Mouse (Mus musculus): Measurements from ENCODE around the gene Dusp10. TPM values are rescaled to one million over a fixed set of nuclear protein-coding genes. Genes with fewer than 3 reads are reported as not detected.

Dusp10 gene
- polyA plus RNA-seq, 1 experiment = 0.22 TPM

DNA sequence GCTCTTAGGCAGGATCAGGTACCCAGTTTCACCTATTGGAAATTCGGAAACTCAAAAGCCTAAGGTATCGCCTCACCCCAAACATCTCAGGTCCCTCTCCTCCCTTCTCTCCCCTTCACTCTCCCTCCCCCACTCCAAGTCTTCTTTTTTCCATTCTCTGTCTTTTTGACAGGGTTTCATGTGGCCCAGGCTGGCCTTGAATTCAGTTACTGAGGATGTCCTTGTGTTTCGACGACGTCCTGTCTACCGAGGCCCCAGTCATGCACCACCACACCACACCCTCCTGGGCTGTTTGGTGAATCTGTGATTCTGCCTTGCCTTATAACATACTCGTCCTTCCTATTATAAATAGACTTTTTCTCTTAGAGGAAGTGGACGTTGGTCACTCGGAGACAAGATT, 34.7 kb downstream of the Dusp10 start:
- peaks cover 3% of the 10 kb centered on the region for H3K4me1 ChIP-seq (ENCODE audit: control insufficient read depth)
- H3K4me3 ChIP-seq (replicated peaks) = no peak overlapping the region
- no peaks in the 10 kb centered on the region for H3K27me3 ChIP-seq (ENCODE audit: control insufficient read depth)
- H3K9me3 ChIP-seq (ENCODE audit: control insufficient read depth, low read length) = no peaks in the 10 kb centered on the region
- no peak for TF ChIP-seq GATA1 (IDR thresholded peaks at IDR 0.05; ENCODE audit: low read length)
- TF ChIP-seq TAL1 (IDR thresholded peaks at IDR 0.05; ENCODE audit: low read length) = no peak
- H3K36me3 ChIP-seq (ENCODE audit: control insufficient read depth) = no peaks in the 10 kb centered on the region

DNA sequence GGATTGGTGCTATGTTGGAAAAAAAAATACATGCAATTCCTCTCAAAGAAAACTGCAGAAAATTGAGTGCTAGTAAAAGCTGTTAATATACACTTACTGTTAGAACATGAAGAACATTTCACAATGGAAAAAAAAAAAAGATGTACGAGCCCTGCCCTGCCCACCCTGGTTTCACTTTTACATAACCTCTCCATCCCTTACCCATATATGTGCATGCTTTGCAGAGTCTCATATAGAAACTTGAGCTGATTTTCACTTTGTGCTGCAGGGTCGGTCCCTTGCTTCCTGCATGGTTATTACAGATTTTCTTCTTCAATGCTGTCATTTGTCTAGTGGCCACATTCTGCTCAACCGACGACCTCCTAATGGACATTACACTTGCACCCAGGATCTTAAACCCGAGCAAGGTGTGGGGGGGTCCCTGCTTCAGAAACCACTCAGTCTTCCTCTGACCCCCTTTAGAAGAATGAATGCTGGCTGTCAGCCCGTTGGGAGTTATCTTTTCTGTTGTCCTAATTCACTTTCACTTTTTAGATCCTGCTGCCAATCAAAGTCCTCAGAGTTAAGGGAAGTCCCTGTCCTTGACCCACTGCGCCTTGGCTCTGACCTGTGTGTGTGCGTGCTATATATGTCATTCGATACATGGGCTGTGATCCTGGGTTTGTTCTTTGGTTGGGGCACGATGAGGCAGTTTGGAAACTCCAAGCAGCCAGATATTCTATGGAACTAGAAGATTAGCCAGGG, 35.7 kb downstream of the Dusp10 start:
- no peaks in the 10 kb centered on the region for H3K36me3 ChIP-seq (ENCODE audit: control insufficient read depth)
- TF ChIP-seq TAL1 (IDR thresholded peaks at IDR 0.05; ENCODE audit: low read length) (no peak), GATA1 (IDR thresholded peaks at IDR 0.05; ENCODE audit: low read length) (no peak)
- H3K4me3 ChIP-seq (replicated peaks) = no peak overlapping the region
- no peaks in the 10 kb centered on the region for H3K4me1 ChIP-seq (ENCODE audit: control insufficient read depth)
- no peaks in the 10 kb centered on the region for H3K27me3 ChIP-seq (ENCODE audit: control insufficient read depth)
- no peaks in the 10 kb centered on the region for H3K9me3 ChIP-seq (ENCODE audit: control insufficient read depth, low read length)

DNA sequence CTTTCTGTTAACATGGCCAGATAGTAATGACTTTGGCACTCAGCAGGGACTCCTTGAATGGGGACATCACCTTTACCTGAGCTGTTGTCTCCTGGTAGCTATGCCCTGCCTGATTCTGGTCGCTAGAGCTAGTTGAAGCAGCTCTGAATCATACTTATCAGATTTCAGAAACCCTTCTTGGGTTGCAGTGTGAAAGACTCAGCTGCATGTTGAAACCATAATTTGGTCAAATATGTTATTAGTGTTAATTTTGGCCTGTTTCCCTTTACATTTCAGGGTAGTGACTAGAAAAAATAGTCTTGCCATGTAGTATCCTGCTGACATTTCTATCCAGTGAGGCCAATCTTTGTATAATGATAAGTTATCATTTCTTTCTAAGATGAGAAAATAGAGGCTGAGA, 38.2 kb downstream of the Dusp10 start:
- Histone ChIP-seq H3K36me3 (ENCODE audit: control insufficient read depth) (no peaks in the 10 kb centered on the region), H3K9me3 (ENCODE audit: control insufficient read depth, low read length) (no peaks in the 10 kb centered on the region), H3K27me3 (ENCODE audit: control insufficient read depth) (no peaks in the 10 kb centered on the region), H3K4me3 (replicated peaks) (no peak overlapping the region), H3K4me1 (ENCODE audit: control insufficient read depth) (no peaks in the 10 kb centered on the region)
- no peak for TF ChIP-seq TAL1 (IDR thresholded peaks at IDR 0.05; ENCODE audit: low read length)
- no peak for TF ChIP-seq GATA1 (IDR thresholded peaks at IDR 0.05; ENCODE audit: low read length)

DNA sequence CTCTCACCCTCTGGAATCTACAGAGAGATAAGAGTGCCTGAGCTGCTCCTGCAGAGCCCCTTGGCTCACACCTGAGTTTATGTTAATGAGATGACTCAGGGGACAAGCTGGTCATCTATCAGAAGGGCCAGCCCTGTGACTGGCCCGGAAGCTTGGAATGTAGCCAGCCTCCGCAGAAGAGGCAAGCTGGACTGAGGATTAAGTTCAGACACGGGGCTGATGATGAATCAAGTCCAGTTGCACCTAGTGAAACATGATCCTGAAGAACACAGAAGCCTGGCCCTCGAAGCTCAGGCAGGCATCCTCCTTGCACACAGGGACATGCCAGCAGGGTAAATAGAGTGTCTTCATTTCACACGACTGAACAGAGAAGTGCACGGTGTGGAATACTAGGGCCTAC, 38.7 kb downstream of the Dusp10 start:
- TF ChIP-seq TAL1 (IDR thresholded peaks at IDR 0.05; ENCODE audit: low read length) = no peak
- TF ChIP-seq GATA1 (IDR thresholded peaks at IDR 0.05; ENCODE audit: low read length) = no peak
- no peaks in the 10 kb centered on the region for H3K9me3 ChIP-seq (ENCODE audit: control insufficient read depth, low read length)
- no peaks in the 10 kb centered on the region for H3K36me3 ChIP-seq (ENCODE audit: control insufficient read depth)
- H3K4me1 ChIP-seq (ENCODE audit: control insufficient read depth) = no peaks in the 10 kb centered on the region
- no peak overlapping the region for H3K4me3 ChIP-seq (replicated peaks)
- no peaks in the 10 kb centered on the region for H3K27me3 ChIP-seq (ENCODE audit: control insufficient read depth)

DNA sequence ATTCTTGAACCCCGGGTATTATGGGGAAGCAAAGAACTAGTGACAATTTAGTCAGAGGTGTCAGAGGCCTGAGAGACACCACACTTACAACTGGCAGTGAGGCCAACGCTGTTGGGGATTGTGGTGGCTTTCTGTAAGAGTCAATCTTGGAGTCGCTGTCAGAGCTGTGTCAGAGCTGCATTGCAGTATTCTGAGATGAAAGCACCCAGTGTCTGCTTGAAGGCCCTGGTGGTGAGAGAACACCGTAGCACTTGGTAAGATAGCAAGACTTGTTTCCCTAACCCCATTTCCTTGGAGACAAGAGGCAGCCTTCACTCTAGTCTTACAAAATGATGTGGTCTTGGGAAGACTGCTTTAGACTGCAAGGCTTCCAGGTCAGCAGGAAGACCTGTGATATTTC, 39.2 kb downstream of the Dusp10 start:
- no peaks in the 10 kb centered on the region for H3K9me3 ChIP-seq (ENCODE audit: control insufficient read depth, low read length)
- H3K36me3 ChIP-seq (ENCODE audit: control insufficient read depth) = no peaks in the 10 kb centered on the region
- no peak overlapping the region for H3K4me3 ChIP-seq (replicated peaks)
- no peaks in the 10 kb centered on the region for H3K27me3 ChIP-seq (ENCODE audit: control insufficient read depth)
- no peaks in the 10 kb centered on the region for H3K4me1 ChIP-seq (ENCODE audit: control insufficient read depth)
- TF ChIP-seq TAL1 (IDR thresholded peaks at IDR 0.05; ENCODE audit: low read length) = no peak
- no peak for TF ChIP-seq GATA1 (IDR thresholded peaks at IDR 0.05; ENCODE audit: low read length)

DNA sequence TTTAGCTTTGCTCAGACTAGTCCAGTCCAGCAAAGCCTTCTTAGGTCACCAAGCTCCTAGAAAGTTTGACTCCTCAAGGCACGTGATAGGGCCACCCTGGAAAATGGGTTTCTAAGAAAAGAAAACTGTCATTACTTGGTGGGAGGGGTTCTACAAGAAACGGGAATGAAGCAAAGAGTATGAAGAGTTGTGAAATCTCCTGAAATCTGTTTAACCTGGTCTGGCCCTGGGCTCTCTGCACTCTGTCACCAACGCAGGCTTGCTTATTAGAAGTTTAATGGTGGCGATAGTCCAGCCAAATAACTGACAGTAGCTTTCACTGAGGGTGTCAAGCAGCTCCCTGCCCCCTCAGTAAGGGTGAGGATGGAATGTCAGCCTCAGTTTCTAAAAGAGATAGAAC, 40.0 kb downstream of the Dusp10 start:
- no peaks in the 10 kb centered on the region for H3K27me3 ChIP-seq (ENCODE audit: control insufficient read depth)
- no peak for TF ChIP-seq TAL1 (IDR thresholded peaks at IDR 0.05; ENCODE audit: low read length)
- no peak for TF ChIP-seq GATA1 (IDR thresholded peaks at IDR 0.05; ENCODE audit: low read length)
- H3K4me3 ChIP-seq (replicated peaks) = no peak overlapping the region
- H3K9me3 ChIP-seq (ENCODE audit: control insufficient read depth, low read length) = no peaks in the 10 kb centered on the region
- no peaks in the 10 kb centered on the region for H3K4me1 ChIP-seq (ENCODE audit: control insufficient read depth)
- H3K36me3 ChIP-seq (ENCODE audit: control insufficient read depth) = no peaks in the 10 kb centered on the region

DNA sequence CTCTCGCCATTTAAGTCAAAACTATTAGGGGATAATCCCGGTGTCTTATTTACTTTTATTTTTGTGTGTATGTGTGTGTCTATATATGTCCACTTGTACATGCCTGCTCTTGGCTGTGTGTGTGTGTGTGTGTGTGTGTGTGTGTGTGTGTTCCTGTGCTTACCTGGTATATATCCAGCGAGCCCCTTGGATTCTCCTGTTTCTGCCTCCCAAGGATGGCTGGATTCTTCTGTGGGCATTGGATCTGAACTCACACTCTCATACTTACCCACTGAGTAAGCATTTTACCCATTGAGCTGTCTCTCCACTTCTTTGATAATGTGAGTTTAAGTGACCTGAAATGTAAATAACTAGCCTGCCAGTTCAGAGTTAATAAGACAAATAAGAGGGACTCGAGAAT, 40.6 kb downstream of the Dusp10 start:
- no peaks in the 10 kb centered on the region for H3K27me3 ChIP-seq (ENCODE audit: control insufficient read depth)
- TF ChIP-seq GATA1 (IDR thresholded peaks at IDR 0.05; ENCODE audit: low read length) (no peak), TAL1 (IDR thresholded peaks at IDR 0.05; ENCODE audit: low read length) (no peak)
- no peaks in the 10 kb centered on the region for H3K9me3 ChIP-seq (ENCODE audit: control insufficient read depth, low read length)
- H3K36me3 ChIP-seq (ENCODE audit: control insufficient read depth) = no peaks in the 10 kb centered on the region
- H3K4me3 ChIP-seq (replicated peaks) = no peak overlapping the region
- no peaks in the 10 kb centered on the region for H3K4me1 ChIP-seq (ENCODE audit: control insufficient read depth)

DNA sequence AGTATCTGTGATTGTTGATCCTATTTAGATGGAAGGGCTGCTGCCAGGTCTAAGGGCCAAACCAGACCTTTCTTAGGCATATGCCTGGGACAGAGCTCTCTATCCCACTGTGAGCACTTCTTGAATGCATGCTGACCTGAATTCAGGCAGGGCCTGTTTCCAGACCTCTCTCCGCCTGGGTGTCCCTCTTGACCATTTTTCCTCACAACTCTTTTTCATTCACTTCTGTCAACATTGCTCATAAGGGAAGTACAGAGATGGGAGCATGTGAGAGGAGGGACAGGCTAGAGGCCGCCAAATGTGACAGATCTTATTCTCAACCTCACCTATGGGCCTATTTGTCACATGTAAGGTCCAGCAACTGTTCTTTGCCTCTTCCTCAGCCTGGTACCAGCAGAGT, 41.1 kb downstream of the Dusp10 start:
- no peaks in the 10 kb centered on the region for H3K36me3 ChIP-seq (ENCODE audit: control insufficient read depth)
- H3K4me1 ChIP-seq (ENCODE audit: control insufficient read depth) = no peaks in the 10 kb centered on the region
- H3K27me3 ChIP-seq (ENCODE audit: control insufficient read depth) = no peaks in the 10 kb centered on the region
- no peaks in the 10 kb centered on the region for H3K9me3 ChIP-seq (ENCODE audit: control insufficient read depth, low read length)
- no peak overlapping the region for H3K4me3 ChIP-seq (replicated peaks)
- TF ChIP-seq GATA1 (IDR thresholded peaks at IDR 0.05; ENCODE audit: low read length) (no peak), TAL1 (IDR thresholded peaks at IDR 0.05; ENCODE audit: low read length) (no peak)

DNA sequence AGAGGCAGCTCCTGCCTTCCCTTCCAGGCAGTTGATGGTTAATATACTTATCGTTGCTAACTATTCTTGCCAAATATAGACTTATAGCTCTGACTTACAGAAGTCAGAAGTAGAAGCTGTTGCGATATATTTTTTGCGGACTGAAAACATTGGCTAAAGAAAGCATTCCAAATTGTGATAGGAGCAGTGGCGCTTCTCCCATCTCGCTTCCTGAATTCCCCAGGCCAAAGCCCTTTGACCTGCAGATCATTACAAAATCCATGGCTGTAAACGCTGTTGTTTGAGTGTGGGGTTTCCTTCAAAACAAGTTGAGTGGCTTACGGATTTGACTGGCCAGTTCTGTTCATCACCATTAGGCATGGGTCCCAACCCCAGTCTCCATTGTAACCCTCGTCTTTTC, 45.1 kb downstream of the Dusp10 start:
- Histone ChIP-seq H3K4me3 (replicated peaks) (no peak overlapping the region), H3K4me1 (ENCODE audit: control insufficient read depth) (no peaks in the 10 kb centered on the region), H3K36me3 (ENCODE audit: control insufficient read depth) (no peaks in the 10 kb centered on the region), H3K9me3 (ENCODE audit: control insufficient read depth, low read length) (no peaks in the 10 kb centered on the region), H3K27me3 (ENCODE audit: control insufficient read depth) (no peaks in the 10 kb centered on the region)
- TF ChIP-seq TAL1 (IDR thresholded peaks at IDR 0.05; ENCODE audit: low read length) (no peak), GATA1 (IDR thresholded peaks at IDR 0.05; ENCODE audit: low read length) (no peak)

DNA sequence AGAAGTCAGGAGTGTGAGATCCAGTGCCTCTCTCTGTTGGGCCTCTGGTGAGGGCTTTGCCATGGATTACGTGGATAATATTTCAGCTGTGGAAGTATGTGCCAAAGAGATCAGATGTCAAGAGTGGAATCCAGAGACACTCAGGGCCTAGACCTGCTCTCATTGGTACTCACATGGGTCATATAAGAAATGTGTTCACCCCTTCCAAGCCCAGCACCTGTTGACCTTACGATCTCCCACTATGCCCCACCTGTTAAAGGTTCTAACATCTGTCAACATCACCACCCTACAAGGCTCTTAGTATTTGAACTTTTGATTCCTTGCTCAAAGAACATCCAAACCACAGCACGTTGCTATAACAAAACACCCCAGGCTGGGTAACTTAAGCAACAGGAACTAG, 46.7 kb downstream of the Dusp10 start:
- Histone ChIP-seq H3K4me3 (replicated peaks) (no peak overlapping the region), H3K4me1 (ENCODE audit: control insufficient read depth) (no peaks in the 10 kb centered on the region), H3K27me3 (ENCODE audit: control insufficient read depth) (no peaks in the 10 kb centered on the region), H3K9me3 (ENCODE audit: control insufficient read depth, low read length) (no peaks in the 10 kb centered on the region), H3K36me3 (ENCODE audit: control insufficient read depth) (no peaks in the 10 kb centered on the region)
- TF ChIP-seq GATA1 (IDR thresholded peaks at IDR 0.05; ENCODE audit: low read length) = no peak
- TF ChIP-seq TAL1 (IDR thresholded peaks at IDR 0.05; ENCODE audit: low read length) = no peak

Measured in erythroblast, embryonic 14.5 days (primary cell).